Mouse (Mus musculus) myocyte (in vitro differentiated cells): ENCODE data around the gene Ccndbp1.

ENCODE experiments used
- POLR2A ChIP-seq: IDR thresholded peaks from one replicate; pipeline ENCODE4 v1.6.1; 2011; ENCODE audit warnings: low read depth, mild to moderate bottlenecking, control low read depth, moderate library complexity; ENCODE audit not compliant: insufficient read length
- TCF3 ChIP-seq: IDR thresholded peaks from one replicate; pipeline ENCODE4 v1.6.1; 2011; ENCODE audit warnings: low read depth, control low read depth; ENCODE audit not compliant: insufficient read length
- USF1 ChIP-seq: IDR thresholded peaks from one replicate; pipeline ENCODE4 v1.6.1; 2011; ENCODE audit warnings: low read depth, mild to moderate bottlenecking, control low read depth, moderate library complexity

GRCm38 (mm10) chr2:120972964-120973363, 35.2 kb upstream of the Ccndbp1 start:
- TF ChIP-seq POLR2A (no peak), TCF3 (no peak), USF1 (no peak)
